Mouse (Mus musculus) megakaryocyte-erythroid progenitor cell, adult 5-6 weeks (primary cell): Measurements from ENCODE around the gene Vmn1r35. TPM values are rescaled to one million over a fixed set of nuclear protein-coding genes. Genes with fewer than 3 reads are reported as not detected.
A peak's percentile ranks its signal among the peaks of the same experiment; 100 is the strongest.
"Not testable (repeated sequence)": the region's sequence is repeated elsewhere in the genome, so short reads cannot be mapped to it uniquely, and the experiment has no call there.

Experiments used
- ATAC-seq: replicated peaks from 2 replicates; pipeline ENCODE4 v1.8.0; 2016; ENCODE audit warnings: mild to moderate bottlenecking, inconsistent platforms; ENCODE audit not compliant: severe bottlenecking, poor library complexity, low FRiP score, low TSS enrichment
- total RNA-seq, 2 experiments: library from RNA; stranded (forward) in 1 of 2; stranded (reverse) in 1 of 2; fragments of 200-1000, 215-1000 nt in 1 of 2; fragments of >200 nt in 1 of 2; fragmentation: Nextera tagmentation in 1 of 2; gene quantifications; 2 replicates each; pipeline ENCODE4 v1.2.3; 2014 to 2017

The Vmn1r35 gene
- total RNA-seq (2014; fragmentation: Nextera tagmentation) (not detected in 2 replicates), total RNA-seq (2017) (not detected in 2 replicates)

DNA sequence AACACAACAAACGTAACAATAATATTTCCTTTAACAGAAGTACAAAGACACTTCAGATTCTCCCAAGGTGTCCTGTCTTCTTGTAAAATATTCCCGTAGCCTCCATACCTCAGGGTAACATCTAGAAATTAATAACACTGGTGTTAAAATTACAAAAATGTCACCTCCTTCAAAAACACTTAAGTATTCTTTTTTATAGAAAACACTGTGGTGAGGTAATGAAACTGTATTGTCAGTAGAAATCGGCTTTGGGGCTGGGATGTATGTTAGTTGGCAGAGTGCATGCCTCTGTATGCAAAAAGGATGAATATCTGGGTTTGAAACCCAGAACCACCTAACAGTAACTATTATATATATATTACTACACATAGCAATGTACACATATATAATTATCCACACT lies at the start of gene Vmn1r35:
TSS of gene Vmn1r35 (minus strand) at position 101 of the 400 bp plus-strand sequence.
- no peak for ATAC-seq

DNA sequence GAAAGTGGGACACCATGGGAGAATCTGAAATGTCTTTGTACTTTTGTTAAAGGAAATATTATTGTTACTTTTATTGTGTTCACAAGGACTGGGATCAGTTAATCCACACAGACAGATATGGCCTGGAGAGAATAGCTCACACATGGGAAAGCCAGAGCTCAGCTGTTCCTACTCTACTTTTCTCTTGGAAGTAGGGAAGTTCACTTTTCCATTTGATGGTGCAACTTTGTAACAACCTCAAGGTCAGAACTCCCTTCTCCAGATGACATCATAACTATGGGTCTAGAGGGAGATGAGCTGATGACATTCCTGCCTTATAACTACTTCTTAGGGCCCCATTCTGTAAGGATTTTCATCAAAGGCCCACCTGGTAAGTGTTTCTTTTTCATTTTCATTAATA lies 43.4 kb upstream of the Vmn1r35 start, which contains the start of gene Vmn1r37:
TSS of gene Vmn1r37 (plus strand) at position 301 of the 400 bp plus-strand sequence.
- not testable (repeated sequence) for ATAC-seq

DNA sequence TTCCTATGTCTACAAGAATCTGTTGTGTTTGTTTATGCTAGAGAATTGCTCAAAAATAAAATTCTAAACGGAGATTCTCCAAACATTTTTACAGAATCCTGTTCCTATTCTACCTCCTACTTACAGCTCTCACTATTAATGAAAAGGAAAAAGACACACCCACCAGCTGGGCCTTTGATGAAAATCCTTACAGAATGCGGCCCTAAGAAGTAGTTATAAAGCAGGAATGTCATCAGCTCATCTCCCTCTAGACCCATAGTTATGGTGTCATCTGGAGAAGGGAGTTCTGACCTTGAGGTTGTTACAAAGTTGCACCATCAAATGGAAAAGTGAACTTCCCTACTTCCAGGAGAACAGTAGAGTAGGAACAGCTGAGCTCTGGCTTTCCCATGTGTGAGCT lies 33.4 kb upstream of the Vmn1r35 start, which contains the start of gene Vmn1r36:
TSS of gene Vmn1r36 (minus strand) at position 101 of the 400 bp plus-strand sequence.
- ATAC-seq = not testable (repeated sequence)

DNA sequence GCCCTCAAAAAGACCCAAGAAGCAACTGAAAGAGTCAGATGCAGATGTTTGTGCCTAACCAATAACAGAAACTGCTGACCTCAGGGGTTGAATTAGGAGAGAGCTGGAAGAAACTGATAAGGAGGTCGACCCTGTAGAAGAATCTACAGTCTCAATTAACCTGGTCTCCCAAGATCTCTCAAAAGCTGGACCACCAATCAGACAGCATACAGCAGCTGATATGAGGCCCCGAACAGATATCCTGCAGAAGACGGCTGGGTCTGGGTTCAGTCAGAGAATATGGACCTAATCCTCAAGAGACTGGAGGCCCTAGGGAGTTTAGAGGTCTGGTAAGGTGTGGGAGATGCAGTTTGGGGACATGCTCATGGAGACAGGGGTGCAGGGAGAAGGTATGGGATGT lies 28.1 kb upstream of the Vmn1r35 start:
- peak; percentile 94 for ATAC-seq

DNA sequence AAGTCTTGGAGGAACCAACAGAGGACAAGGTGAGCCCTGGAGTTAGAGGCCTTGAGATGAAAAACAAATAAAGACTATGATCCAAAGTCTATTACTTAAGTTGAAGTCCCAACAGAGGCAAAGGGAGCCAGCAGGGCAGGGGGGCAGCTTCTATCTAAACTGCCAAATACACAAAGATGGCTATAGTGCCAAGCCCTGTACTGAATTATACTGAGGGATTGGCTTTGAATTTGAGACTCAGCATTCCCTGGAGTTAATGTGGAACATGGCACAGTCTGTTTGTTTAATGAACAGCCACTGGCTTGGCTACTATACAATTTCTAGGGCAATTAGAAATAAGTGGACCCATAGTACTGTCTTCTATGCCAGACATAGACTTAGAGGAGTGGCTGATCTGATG lies 23.2 kb upstream of the Vmn1r35 start:
- ATAC-seq = no peak

DNA sequence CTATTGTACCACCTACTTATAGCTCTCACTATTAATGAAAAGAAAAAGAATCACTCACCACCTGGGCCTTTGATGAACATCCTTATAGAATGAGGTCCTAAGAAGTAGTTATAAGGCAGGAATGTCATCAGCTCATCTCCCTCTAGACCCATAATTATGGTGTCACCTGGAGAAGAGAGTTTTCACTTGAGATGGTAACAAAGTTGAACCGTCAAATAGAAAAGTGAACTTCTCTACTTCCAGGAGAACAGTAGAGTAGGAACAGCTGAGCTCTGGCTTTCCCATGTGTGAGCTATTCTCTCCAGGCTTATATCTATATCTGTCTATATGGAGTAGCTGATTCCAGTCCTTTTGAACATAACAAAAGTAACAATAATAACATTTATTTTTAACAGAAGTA lies 41.9 kb downstream of the Vmn1r35 start, which contains the start of gene Vmn1r34:
TSS of gene Vmn1r34 (minus strand) at position 101 of the 400 bp plus-strand sequence.
- no peak for ATAC-seq

Other genes starting within 250 kb of the Vmn1r35 start
- gene Mad2l1, start 150.5 kb downstream of the Vmn1r35 start, total RNA-seq (2014; fragmentation: Nextera tagmentation) = 92.8 and 111 TPM in 2 replicates
- gene Mad2l1, start 150.5 kb downstream of the Vmn1r35 start, total RNA-seq (2017) = 104 and 127 TPM in 2 replicates
- gene Vmn1r32, start 125.8 kb downstream of the Vmn1r35 start, total RNA-seq (2014; fragmentation: Nextera tagmentation) = not detected in 2 replicates
- not detected in 2 replicates for gene Vmn1r32, start 125.8 kb downstream of the Vmn1r35 start, total RNA-seq (2017)
- not detected in 2 replicates for gene Vmn1r33, start 67.6 kb downstream of the Vmn1r35 start, total RNA-seq (2014; fragmentation: Nextera tagmentation)
- gene Vmn1r33, start 67.6 kb downstream of the Vmn1r35 start, total RNA-seq (2017) = not detected in 2 replicates
- gene Vmn1r34, start 42.0 kb downstream of the Vmn1r35 start, total RNA-seq (2014; fragmentation: Nextera tagmentation) = not detected in 2 replicates
- not detected in 2 replicates for gene Vmn1r34, start 42.0 kb downstream of the Vmn1r35 start, total RNA-seq (2017)
- gene Vmn1r36, start 33.3 kb upstream of the Vmn1r35 start, total RNA-seq (2014; fragmentation: Nextera tagmentation) = not detected in 2 replicates
- not detected in 2 replicates for gene Vmn1r36, start 33.3 kb upstream of the Vmn1r35 start, total RNA-seq (2017)
- gene Vmn1r37, start 43.5 kb upstream of the Vmn1r35 start, total RNA-seq (2014; fragmentation: Nextera tagmentation) = not detected in 2 replicates
- gene Vmn1r37, start 43.5 kb upstream of the Vmn1r35 start, total RNA-seq (2017) = not detected in 2 replicates
- not detected in 2 replicates for gene Vmn1r38, start 96.7 kb upstream of the Vmn1r35 start, total RNA-seq (2014; fragmentation: Nextera tagmentation)
- gene Vmn1r38, start 96.7 kb upstream of the Vmn1r35 start, total RNA-seq (2017) = not detected in 2 replicates
- gene Vmn1r39, start 124.7 kb upstream of the Vmn1r35 start, total RNA-seq (2014; fragmentation: Nextera tagmentation) = not detected in 2 replicates
- not detected in 2 replicates for gene Vmn1r39, start 124.7 kb upstream of the Vmn1r35 start, total RNA-seq (2017)
- 25.4 and 39.3 TPM in 2 replicates for gene Gng12, start 210.5 kb upstream of the Vmn1r35 start, total RNA-seq (2014; fragmentation: Nextera tagmentation)
- 27.8 and 37.5 TPM in 2 replicates for gene Gng12, start 210.5 kb upstream of the Vmn1r35 start, total RNA-seq (2017)